Mouse (Mus musculus) kidney, postnatal 4 days (tissue): Measurements from ENCODE around the gene Lbhd1.
A peak's percentile ranks its signal among the peaks of the same experiment; 100 is the strongest.
"Not testable (repeated sequence)": the region's sequence is repeated elsewhere in the genome, so short reads cannot be mapped to it uniquely, and the experiment has no call there.

Experiments
- DNase-seq, 2 experiments: peaks; one replicate each; pipeline ENCODE4 v3.0.0; 2021; ENCODE audit warnings: mixed read lengths in 2 of 2

Gene Lbhd1

DNA sequence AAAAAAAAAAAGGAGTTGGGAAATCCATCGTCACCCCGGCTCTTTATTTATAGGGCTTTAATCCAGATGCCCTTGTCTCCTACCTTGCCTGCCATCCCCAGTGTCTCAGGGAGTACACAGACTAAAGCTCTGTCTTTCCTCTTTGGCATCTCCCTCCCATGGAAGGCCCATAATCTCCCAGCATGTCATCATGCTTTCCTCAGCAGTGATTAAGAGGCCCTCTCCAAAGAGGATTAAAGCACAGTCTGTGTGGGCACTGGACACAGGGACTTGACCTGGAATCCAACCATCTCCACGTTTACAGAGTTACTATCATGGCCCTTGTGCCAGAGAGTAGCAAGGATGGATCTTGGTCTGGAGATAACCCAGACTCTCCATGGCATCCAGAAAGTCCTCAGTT is at the start of gene Lbhd1, which contains the start of gene Gm49403:
TSS of gene Lbhd1 (plus strand) at position 117 of the 400 bp plus-strand sequence.
TSS of gene Gm49403 (plus strand) at position 315 of the 400 bp plus-strand sequence.
- no peak for DNase-seq

- not testable (repeated sequence) for DNase-seq
These were observed 47.2 kb upstream of the Lbhd1 start for GRCm38 (mm10) chr19:8836327-8836726.

DNA sequence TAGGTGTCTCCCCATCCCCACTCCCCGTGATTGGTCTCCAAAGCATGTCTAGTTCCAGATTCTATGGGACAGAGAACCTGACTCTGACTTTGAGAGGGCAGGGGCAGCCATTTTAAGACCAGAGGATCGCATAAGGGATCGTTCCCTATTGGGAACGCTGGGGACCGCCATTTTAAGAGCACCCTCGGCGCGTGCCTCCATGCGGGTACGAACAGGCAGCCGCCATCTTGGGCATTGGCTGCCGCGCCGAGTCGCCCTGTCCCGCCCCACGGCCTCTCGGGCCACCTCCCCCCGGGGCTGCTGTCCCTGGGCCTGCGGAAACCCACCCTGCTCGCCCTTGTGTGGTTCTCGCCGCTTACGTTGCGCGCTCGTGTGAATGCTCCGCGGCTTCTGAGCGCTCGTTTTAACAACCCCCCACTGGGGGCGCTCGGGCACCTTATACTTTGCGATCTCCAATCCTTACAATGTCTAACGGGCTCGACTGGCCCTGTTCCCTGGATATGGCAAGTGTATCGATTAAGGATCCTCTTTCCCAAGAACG is 46.2 kb upstream of the Lbhd1 start, which contains the start of gene Bscl2:
TSS of gene Bscl2 (plus strand) at position 217 of the 541 bp plus-strand sequence.
- DNase-seq = peak; percentile 90 to 93

- peak; percentile 60 to 72 for DNase-seq
These were observed 45.3 kb upstream of the Lbhd1 start for GRCm38 (mm10) chr19:8838041-8838730.

GRCm38 (mm10) chr19:8839103-8839907 is 44.2 kb upstream of the Lbhd1 start, which contains the start of gene Gng3:
Gene Gng3, minus strand, starts transcription at chr19:8839194.
- DNase-seq = peak in 1 of 2 experiments; percentile 46

GRCm38 (mm10) chr19:8839908-8840791 is 43.4 kb upstream of the Lbhd1 start:
- peak; percentile 84 to 90 for DNase-seq

GRCm38 (mm10) chr19:8841012-8841411 is 42.5 kb upstream of the Lbhd1 start:
- no peak for DNase-seq

GRCm38 (mm10) chr19:8842961-8843360 is 40.6 kb upstream of the Lbhd1 start:
- DNase-seq = no peak

DNA sequence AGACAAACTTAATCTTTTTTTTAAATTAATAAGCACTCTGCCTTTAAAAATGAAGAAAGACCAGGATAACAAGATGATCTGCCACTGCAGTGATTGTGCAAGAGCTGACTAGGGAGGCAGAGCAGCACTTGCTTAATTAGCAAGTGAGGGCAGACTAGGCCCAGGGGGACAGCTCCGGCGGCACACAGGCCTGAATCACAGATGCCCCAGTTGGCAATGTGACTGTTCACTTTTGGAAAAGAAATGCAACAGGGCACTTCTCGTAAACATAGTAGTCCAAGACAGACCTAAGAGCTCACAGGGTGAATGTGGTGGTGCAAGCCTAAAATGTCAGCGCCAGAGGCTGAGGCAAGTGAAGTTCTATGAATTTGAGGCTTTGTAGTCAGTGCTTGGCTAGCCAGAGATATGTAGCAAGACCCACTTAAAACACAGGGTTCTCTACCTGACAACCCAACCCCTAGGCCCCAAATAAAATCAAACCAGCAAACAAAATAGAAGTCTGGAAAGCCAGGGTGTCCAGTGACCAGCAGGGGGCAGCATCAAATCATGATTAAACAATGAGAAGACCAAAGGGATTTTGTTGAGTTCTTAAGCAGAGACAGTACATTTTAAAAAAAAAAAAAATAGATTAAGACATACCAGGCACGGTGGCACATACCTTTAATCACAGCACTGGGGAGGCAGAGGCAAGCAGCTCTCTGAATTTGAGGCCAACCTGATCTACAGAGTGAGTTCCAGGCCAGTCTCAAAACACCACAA is 39.0 kb upstream of the Lbhd1 start:
- peak; percentile 89 to 90 for DNase-seq

- DNase-seq = no peak
These were observed 35.2 kb upstream of the Lbhd1 start for GRCm38 (mm10) chr19:8848356-8848755.

DNA sequence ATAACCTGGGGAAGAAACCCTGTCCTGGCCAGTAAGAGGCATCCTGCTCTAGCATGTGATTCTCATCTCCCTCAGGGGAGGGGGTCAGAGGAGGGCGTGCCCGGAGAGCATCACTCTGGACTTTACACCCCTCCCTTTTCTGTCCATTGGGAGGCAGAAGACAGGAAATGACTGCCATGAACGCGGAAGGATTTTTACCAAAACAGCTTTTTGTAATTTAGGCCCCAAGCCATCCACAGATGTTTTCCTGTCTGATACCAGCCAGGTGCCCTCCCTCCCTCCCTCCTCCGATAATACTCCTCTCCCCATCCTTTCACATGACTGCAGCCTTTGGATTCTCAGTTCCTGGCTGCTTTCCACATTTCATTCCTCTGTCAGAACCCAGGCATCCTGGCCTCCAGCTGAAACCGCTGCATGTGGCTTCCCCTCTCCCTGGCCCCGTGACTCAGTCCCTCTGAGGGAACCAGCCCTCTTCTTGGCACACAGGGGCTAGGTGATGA is 33.1 kb upstream of the Lbhd1 start, which contains the start of gene Lrrn4cl:
TSS of gene Lrrn4cl (plus strand) at position 367 of the 500 bp plus-strand sequence.
- peak; percentile 45 to 75 for DNase-seq

- DNase-seq = no peak
These were observed 31.9 kb upstream of the Lbhd1 start for GRCm38 (mm10) chr19:8851639-8852038.

- DNase-seq = no peak
These were observed 31.1 kb upstream of the Lbhd1 start for GRCm38 (mm10) chr19:8852236-8852928.

DNA sequence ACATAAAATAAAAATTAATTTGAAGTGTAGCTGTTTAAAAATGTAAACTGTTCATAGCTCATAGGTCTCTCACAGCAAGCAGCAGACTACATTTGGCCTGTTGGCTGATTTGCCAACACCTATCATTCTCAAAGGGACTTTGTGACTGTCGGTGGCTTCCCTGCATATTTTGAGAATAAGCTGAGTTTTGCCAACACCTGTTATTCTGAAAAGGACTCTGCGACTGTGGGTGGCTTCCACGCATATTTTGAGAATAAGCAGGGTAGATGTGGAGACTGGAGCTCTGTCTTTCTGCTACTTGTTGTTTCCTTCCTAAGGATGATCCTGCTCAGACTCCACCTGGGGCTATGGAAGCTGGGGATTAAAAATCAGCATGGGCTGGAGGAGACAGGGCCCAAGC is 30.4 kb upstream of the Lbhd1 start:
- no peak for DNase-seq

DNA sequence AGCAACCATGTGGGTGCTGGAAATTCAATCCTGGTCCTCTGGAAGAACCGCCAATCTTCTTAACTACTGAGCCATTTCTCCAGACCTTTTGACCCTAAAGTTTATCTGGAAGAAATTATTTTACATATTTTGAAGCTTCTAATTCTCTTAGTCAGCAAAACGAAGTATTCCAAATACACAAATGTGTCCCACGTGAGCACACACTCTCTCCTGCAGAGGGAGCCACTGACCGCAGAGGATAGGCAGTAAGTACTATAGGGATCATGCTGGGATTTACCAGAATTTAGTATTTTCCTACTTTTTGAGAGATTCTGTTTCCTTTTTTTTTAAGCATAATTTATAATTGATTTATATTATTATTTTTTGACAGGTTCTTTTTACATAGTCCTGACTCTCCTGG is 25.8 kb upstream of the Lbhd1 start:
- peak; percentile 73 to 81 for DNase-seq

DNA sequence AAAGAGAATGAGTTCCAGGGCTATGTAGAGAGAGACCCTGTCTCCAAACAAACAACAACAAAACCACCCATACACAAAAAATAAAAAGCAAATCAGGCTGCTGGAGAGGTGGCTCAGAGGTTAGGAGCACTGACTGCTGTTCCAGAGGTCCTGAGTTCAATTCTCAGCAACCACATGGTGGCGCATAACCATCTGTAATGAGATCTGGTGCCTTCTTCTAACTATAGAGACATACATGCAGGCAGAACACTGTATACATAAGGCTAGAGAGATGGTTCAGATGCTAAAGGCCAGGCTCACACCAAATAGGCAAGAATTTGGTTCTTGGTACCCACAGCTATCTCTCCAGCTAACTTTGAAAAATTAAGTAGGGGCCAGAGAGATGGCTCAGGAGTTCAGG is 24.5 kb upstream of the Lbhd1 start:
- DNase-seq = peak in 1 of 2 experiments; percentile 45

DNA sequence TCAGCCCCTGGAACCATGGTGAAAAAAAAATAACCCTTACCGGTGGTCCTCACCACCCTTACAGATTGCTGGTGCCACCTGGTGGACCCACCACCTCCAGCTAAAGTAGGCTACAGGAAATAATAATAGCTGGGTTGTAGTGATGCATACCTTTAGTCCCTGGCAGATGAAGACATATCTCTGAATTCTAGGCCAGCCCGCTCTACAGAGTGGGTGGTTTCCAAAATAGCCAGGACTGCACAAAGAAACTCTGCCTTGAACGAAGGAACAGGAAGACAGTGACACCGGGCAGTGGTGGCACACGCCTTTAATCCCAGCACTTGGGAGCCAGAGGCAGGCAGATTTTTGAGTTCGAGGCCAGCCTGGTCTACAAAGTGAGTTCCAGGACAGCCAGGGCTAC is 19.3 kb upstream of the Lbhd1 start:
- DNase-seq = no peak

DNA sequence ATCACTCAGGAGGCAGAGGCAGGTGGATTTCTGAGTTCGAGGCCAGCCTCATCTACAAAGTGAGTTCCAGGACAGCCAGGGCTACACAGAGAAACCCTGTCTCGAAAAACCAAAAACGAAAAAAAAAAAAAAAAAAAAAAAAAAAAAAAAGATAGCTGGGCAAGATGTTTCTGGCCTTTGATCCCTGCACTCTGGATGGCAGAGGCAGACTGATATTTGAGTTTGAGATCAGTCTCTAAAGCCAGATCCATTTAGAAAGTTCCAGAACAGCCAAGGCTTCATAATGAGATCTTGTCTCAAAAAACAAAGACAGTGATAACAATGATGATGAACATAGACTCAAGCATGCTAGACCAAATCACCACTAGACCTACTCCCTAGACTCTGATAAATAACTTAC is 13.2 kb upstream of the Lbhd1 start:
- not testable (repeated sequence) for DNase-seq

- no peak for DNase-seq
These were observed 12.7 kb upstream of the Lbhd1 start for GRCm38 (mm10) chr19:8870838-8871237.
